Mouse (Mus musculus): ENCODE measurements around the gene Bik.
"Not testable (repeated sequence)": the region's sequence is repeated elsewhere in the genome, so short reads cannot be mapped to it uniquely, and the experiment has no call there.

Gene Bik

DNA sequence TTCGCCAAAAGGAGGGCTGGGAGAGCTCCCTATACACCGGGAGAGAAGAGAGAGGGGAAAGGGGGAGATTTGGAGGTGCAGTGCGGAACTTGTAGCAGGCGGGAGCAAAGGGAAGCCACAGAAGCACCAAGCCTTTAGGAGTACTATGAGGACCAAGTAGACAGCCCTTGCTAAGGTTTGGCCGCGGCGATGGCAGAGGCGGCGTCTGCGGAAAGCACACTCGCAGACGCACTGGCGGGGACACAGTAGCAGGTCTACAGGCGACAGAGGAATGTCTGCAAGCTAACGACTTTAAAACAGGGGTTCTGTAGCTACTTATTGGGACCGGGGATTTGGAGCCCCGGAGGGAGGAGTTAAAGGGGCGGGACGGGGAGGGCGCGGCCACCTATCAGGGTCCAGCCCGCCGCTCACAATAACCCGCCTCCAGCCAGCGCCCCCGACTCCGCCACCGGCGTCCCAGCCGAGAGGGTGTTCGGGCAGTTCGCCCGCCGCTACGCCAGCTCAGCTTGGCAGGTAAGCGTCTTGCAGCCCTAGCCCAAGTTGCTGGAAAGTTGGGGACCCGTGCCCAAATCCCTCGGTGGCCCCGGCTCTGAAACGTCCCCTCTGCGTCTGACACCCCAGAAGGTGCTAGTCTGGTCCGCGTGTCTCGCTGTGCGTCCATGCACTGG is at the start of gene Bik:
Bik (plus strand) TSS at position 439 of the 668 bp plus-strand sequence.
- no peak for DNase-seq (ENCODE audit: extremely low read depth, low read depth, low spot score)

DNA sequence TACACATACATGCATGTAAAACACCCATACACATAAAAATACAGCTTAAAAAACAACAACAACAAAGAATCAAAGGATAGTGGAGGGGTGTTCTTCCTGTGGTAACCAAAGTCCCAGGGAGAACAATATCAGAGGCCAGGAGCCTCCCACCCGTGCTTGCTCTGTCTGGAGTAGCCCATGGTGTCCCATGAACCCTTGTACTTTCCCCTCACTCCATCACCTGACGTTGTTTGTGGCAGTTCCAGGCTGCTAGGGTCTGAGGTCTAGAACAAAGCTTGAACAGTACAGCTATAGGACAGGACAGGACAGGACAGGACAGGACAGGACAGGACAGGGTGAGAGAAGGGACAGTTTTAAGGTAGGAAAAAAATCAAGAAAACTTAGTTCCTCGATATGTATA is 48.6 kb upstream of the Bik start:
- DNase-seq (ENCODE audit: extremely low read depth, low read depth, low spot score), result no peak

DNA sequence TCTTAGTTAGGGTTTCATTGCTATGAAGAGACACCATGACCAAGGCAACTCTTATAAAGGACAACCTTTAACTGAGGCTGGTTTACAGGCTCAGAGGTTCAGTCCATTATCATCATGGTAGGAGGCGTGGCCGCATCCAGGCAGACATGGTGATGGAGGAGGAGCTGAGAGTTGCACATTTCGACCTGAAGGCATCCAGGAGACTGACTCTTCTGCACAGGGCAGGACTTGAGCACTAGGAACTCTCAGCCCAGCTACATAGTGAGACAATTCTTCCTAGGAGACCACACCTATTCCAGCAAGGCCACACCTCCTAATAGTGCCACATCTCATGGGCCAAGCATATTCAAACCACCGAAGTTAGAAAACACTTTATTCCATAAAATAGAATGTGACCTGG is 46.8 kb upstream of the Bik start:
- no peak for DNase-seq (ENCODE audit: extremely low read depth, low read depth, low spot score)

GRCm38 (mm10) chr15:83481236-83481780 is 45.4 kb upstream of the Bik start:
- no peak for DNase-seq (ENCODE audit: extremely low read depth, low read depth, low spot score)

- no peak for DNase-seq (ENCODE audit: extremely low read depth, low read depth, low spot score)
Observed at GRCm38 (mm10) chr15:83482645-83483224, 43.9 kb upstream of the Bik start.

DNA sequence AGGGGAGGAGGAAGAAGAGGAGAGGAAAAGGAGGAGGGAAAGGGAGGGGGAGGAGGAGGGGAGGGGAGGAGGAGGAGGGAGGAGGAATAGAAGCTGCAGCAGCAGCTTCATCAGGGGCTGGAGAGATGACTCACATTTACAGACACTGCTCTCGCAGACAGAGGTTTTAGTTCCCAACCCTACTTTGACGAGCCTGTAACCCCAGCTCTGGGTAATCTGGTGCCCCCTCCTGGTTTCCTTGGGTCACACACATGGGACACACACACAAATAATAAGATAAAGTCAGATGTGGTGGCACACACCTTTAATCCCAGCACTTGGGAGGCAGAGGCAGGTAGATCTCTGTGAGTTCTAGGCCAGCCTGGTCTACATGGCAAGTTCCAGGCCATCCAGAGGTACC is 43.2 kb upstream of the Bik start:
- no peak for DNase-seq (ENCODE audit: extremely low read depth, low read depth, low spot score)

DNA sequence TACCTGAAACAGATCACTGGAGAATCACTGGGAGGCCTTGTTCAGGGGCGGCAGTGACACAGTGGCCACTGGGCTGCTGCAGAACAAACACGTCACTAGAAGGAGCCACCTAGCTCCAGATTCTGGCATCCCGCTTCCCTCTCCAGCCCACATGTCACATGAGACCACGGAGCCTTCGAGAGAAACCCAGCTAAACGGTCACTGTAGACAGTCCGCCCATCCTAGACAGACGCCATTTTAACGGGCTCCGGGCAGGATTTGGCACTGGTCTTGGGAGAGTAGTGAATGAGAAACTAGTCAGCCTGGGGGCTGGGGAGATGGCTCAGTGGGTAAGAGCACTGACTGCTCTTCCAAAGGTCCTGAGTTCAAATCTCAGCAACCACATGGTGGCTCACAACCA is 42.4 kb upstream of the Bik start:
- DNase-seq (ENCODE audit: extremely low read depth, low read depth, low spot score), result no peak

DNA sequence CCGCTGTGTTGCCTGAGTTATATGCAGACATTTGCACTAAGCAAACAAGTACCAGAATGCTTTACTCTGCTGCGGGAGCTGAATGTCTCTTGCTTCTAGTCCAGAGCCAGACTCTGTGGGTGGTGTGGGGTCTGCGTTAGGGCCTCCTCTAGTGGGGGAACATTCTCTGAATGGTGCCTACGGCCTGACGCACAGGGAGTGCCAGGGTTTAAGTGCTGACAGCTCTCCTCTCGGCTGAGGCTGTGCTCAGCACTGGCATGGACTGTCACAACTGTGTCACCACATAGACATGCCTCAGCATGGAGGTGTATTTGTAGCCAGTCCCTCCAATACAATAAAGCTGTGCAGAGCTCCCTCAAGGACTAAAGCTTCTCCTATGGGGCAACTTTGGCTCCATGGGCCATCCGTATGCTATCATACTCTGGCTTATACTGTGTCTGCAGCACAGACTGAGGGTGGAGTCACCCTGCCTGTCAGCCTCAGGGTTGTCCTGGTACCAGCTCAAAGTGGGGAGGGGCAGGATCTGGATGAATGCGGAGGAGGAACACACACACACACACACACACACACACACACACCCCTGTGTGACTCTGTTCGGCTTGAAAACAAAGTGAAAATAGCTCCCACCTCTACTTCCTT is 39.1 kb upstream of the Bik start:
- no peak for DNase-seq (ENCODE audit: extremely low read depth, low read depth, low spot score)

DNA sequence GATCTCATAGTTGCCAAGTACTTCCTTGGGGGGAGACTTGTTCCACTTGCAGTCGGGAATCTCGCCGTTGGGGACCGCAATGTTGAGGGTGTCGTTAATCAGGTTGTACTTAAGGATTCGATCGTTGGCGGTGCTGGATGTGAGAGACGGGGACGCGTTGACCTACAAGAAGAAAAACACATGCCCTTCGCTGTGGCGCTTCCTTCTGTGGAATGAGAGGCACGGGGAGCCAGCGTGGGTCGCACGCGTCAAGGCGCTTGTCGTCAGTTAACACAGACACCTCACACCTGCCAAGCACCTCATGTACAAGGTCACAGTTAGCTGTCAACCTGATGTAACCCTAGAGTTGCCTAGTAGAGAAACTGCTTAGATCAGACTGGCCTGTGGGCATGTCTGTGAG is 37.2 kb upstream of the Bik start:
- DNase-seq (ENCODE audit: extremely low read depth, low read depth, low spot score), result no peak

DNA sequence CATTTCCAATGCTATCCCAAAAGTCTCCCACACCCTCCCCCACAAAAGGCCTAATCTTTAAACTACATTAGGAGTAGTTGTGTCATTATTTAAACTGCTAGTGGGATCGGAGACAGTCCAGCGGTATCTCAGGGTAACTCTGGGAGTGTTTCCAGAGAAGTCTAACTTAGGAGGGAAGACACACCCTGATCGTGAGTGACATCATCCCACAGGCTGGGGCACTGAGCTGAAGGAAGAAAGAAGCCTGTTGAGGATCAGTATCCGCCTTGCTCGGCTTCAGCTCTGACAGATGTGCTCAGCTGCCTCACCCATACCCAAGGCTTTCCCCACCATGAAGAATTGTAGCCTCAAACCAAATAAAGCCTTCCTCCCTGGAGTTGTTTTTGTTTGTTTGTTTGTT is 34.8 kb upstream of the Bik start:
- no peak for DNase-seq (ENCODE audit: extremely low read depth, low read depth, low spot score)

GRCm38 (mm10) chr15:83493856-83494571 is 32.6 kb upstream of the Bik start:
- DNase-seq (ENCODE audit: extremely low read depth, low read depth, low spot score), result no peak

DNA sequence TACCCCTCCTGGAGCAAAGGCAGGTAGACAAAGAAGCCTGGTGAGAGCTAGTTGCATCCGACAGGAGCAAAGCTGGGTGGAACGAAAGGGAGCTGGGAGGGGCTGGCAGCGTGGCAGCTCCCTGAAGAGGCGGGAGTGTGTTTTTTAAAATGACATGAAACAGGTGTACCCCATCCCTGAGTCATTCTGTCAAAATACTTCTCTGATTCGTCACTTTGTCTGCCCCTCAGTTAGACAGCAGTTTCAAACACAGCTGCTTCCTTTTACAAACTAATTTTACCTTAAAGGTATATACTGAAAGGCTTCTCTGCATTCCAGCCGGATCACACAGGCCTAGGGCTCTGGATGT is 32.1 kb upstream of the Bik start:
- DNase-seq (ENCODE audit: extremely low read depth, low read depth, low spot score), result no peak

- DNase-seq (ENCODE audit: extremely low read depth, low read depth, low spot score), result no peak
Observed at GRCm38 (mm10) chr15:83495195-83495594, 31.5 kb upstream of the Bik start.

DNA sequence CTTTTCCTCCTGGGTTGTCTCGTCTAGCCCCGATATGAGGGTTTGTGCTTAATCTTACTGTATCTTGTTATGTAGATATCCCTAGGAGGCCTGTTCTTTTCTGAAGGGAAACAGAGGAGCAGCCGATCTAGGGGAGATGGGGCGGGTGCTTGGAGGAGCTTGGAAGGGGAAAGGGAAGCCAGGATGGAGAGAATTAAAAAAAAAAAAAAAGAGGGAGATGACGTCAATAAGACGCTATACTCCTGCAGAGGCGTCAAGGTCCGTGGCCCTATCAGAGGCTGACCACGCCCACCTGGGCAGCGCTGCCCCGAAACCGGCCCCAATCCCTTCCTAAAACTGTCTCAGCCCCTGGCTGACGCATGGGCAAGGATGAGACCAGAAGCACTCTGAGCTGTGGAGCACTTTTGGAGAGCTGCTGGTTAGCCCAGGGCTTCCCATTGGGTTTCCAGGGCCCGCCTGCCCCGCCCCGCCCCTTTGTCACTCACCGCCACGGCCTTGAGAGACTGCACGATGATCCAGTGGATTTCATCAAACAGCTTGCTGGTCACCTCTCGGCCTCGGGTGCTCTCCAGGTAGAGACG is 30.8 kb upstream of the Bik start:
- DNase-seq (ENCODE audit: extremely low read depth, low read depth, low spot score), result no peak

- no peak for DNase-seq (ENCODE audit: extremely low read depth, low read depth, low spot score)
Observed at GRCm38 (mm10) chr15:83497299-83497698, 29.4 kb upstream of the Bik start.

DNA sequence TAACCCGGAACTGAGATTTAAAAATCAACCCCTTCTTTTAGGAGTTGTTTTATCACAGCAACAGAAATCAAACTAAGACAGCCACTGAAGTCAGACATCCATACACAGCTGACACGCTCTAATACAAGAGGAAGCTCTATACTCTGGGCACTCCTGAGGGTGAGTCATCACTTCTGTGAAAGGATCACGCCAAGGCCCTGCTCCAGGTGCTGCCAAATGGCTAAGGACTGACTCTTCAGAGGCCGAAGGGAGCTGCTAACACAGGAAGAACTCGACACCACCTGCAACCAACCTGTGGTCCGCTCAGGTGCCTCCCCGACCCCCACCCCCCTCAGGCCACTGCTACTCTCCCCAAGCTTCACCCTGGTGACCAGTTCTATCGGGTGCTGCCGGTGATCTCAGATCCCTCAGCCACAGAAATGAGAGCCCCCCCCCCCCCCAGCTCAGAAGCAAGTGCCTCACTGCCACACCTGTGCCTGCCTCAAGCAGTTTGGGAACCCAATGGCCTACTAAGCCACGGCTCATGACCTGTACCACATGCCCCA is 27.4 kb upstream of the Bik start:
- DNase-seq (ENCODE audit: extremely low read depth, low read depth, low spot score), result no peak

DNA sequence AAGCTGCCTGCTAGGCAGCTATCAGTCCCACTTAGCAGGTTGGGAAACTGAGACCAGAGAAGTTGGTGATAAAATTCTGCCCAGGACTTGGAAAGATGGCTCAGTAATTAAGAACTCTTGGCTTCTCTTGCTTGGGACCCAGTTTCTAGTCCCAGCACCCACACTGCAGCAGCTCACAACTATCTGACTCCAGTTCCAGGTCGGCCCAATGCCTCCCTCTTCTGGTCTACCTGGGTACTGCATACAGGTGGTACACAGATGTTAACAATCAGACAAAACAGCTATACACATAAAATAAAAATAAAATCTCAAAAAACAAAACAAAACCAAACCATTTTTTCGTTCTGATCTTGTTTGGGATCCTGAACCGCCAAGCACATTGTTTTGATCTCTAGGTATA is 26.3 kb upstream of the Bik start:
- no peak for DNase-seq (ENCODE audit: extremely low read depth, low read depth, low spot score)

DNA sequence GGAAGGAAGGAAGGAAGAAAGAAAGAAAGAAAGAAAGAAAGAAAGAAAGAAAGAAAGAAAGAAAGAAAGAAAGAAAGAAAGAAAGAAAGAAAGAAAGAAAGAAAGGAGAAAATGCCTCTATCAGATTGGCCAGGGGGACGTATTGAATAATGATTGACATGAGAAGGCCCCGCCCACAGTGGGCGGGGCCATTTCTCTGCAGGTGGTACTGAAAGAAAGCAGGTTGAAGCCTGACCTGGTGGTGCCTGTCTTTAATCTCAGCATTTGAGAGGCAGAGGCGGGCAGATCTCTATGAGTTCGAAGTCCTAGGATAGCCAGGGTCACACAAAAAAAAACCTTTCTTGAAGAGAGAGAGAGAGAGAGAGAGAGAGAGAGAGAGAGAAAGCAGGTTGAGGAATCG is 25.2 kb upstream of the Bik start:
- DNase-seq (ENCODE audit: extremely low read depth, low read depth, low spot score), result not testable (repeated sequence)

DNA sequence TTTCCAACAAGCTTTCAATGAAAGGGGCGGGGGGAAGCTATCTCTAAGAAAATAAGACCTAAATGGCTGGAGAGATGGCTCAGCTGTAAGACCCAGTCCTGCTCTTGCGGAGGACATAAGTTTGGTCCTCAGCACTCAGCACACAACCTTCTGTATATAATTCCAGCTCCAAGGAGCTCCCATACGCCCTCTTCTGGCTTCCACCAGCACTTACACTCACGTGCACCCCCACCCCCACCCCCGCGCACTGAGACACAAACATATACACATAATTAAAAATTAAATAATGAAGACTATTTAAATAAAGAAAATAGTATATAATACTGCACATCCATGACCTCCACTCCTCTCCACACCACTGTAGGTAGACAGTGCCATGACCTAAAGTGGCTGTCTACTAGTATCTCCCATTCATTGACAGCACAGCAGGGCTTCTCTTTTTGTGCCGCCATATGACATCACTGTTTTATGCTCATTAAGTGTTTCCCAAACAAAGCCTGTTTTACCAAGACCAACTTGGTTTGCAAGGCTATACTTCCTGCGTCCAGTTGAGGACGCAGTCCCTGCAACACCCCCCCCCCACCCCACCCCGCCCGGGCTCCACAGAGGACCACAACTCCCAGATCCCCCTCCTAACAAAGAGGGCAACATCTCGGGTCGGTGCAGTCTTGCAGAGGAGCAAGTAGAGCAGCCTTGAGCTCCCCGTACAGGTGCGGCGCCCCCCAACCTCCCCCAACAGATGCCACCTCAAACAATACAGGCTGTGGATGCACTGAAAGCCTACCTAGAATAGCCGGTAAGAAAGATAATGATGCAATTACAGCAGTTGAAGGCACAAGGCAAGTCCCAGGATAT is 16.5 kb upstream of the Bik start:
- DNase-seq (ENCODE audit: extremely low read depth, low read depth, low spot score), result no peak

DNA sequence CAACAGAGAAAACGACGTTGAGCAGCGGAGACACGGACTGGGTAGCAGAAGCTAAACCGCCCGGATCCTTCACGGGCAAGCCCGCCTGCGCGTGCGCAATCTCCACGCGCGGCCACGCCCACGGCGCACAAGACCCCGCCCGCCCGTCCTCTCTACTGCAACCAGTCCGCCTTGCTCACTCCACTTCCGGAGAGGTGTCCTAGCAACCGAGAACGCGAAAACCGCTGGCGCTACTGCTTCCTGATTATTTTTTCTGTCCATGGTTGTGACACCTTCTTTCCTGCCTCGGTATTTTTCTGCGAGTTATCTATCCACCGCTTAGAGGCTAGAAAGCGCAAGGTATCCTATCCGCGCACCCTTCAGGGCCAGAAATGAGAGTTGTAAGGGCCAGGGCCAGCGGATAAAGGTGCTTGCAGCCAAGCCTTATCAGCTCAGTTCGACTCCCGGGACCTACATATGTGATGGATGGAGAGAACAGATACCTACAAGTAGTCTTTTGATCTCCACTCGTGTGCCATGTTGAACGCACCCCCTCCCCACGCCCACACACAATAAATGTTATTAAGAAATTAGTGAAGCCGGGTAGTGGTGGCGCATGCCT is 15.8 kb upstream of the Bik start, which contains the start of gene Ttll1:
Ttll1 (minus strand) TSS at position 89 of the 601 bp plus-strand sequence.
- DNase-seq (ENCODE audit: extremely low read depth, low read depth, low spot score), result peak; percentile 39
